Mouse (Mus musculus) myocyte (in vitro differentiated cells): ENCODE measurements around the gene Sun2. TPM values are rescaled to one million over a fixed set of nuclear protein-coding genes. Genes with fewer than 3 reads are reported as not detected.
A peak's percentile ranks its signal among the peaks of the same experiment; 100 is the strongest.

Experiments used
- H3K27me3 ChIP-seq: one replicate; pipeline ENCODE4 v1.6.1; 2011; ENCODE audit not compliant: control insufficient read depth, insufficient read depth, insufficient read length
- H3K36me3 ChIP-seq: one replicate; pipeline ENCODE4 v1.6.1; 2011; ENCODE audit not compliant: control insufficient read depth, insufficient read depth
- H3K4me2 ChIP-seq: one replicate; pipeline ENCODE4 v1.6.1; 2011; ENCODE audit warnings: low read depth, control low read depth
- H3K4me3 ChIP-seq: one replicate; pipeline ENCODE4 v1.5.1; 2011; ENCODE audit warnings: mild to moderate bottlenecking, control low read depth, moderate library complexity
- H3K79me2 ChIP-seq: one replicate; pipeline ENCODE4 v1.6.1; 2011; ENCODE audit not compliant: control insufficient read depth, insufficient read depth
- H3ac ChIP-seq: one replicate; pipeline ENCODE4 v1.6.1; 2011; ENCODE audit not compliant: control insufficient read depth, insufficient read length
- CEBPB ChIP-seq: IDR thresholded peaks from 2 replicates; pipeline ENCODE4 v1.6.1; 2011; ENCODE audit warnings: mild to moderate bottlenecking, moderate library complexity; ENCODE audit not compliant: poor library complexity, insufficient read depth, severe bottlenecking
- E2F4 ChIP-seq: IDR thresholded peaks from one replicate; pipeline ENCODE4 v1.6.1; 2011; ENCODE audit warnings: mild to moderate bottlenecking, control low read depth, moderate library complexity; ENCODE audit not compliant: insufficient read depth
- MAX ChIP-seq: IDR thresholded peaks from one replicate; pipeline ENCODE4 v1.6.1; 2011; ENCODE audit warnings: low read depth, mild to moderate bottlenecking, control low read depth
- MYOD1 ChIP-seq, 3 experiments: IDR thresholded peaks; one replicate each; pipeline ENCODE4 v1.6.1; 2011; ENCODE audit warnings: control low read depth in 2 of 3, low read depth in 2 of 3, mild to moderate bottlenecking in 2 of 3, moderate library complexity in 1 of 3; ENCODE audit not compliant: insufficient read length in 2 of 3, control insufficient read depth in 1 of 3
- MYOG ChIP-seq, 3 experiments: IDR thresholded peaks; one replicate each; pipeline ENCODE4 v1.6.1; 2011; ENCODE audit warnings: control low read depth in 2 of 3, low read depth in 2 of 3, mild to moderate bottlenecking in 2 of 3; ENCODE audit not compliant: insufficient read length in 2 of 3, control insufficient read depth in 1 of 3, insufficient read depth in 1 of 3
- POLR2A ChIP-seq: IDR thresholded peaks from one replicate; pipeline ENCODE4 v1.6.1; 2011; ENCODE audit warnings: low read depth, mild to moderate bottlenecking, control low read depth, moderate library complexity; ENCODE audit not compliant: insufficient read length
- POLR2AphosphoS2 ChIP-seq: IDR thresholded peaks from one replicate; pipeline ENCODE4 v1.6.1; 2011; ENCODE audit warnings: low read depth, control low read depth; ENCODE audit not compliant: insufficient read length
- REST ChIP-seq: IDR thresholded peaks from one replicate; pipeline ENCODE4 v1.6.1; 2011; ENCODE audit warnings: mild to moderate bottlenecking, control low read depth, moderate library complexity; ENCODE audit not compliant: insufficient read depth, insufficient read length
- SRF ChIP-seq: IDR thresholded peaks from one replicate; pipeline ENCODE4 v1.6.1; 2011; ENCODE audit warnings: low read depth; ENCODE audit not compliant: control insufficient read depth, insufficient read length
- TCF12 ChIP-seq: IDR thresholded peaks from one replicate; pipeline ENCODE4 v1.6.1; 2011; ENCODE audit warnings: mild to moderate bottlenecking, control low read depth; ENCODE audit not compliant: poor library complexity, insufficient read depth, severe bottlenecking
- TCF3 ChIP-seq: IDR thresholded peaks from one replicate; pipeline ENCODE4 v1.6.1; 2011; ENCODE audit warnings: low read depth, control low read depth; ENCODE audit not compliant: insufficient read length
- USF1 ChIP-seq: IDR thresholded peaks from one replicate; pipeline ENCODE4 v1.6.1; 2011; ENCODE audit warnings: low read depth, mild to moderate bottlenecking, control low read depth, moderate library complexity
- polyA plus RNA-seq: library from polyadenylated mRNA; unstranded; fragments of >200 nt; fragmentation: generic; extraction: Trizol; gene quantifications from one replicate; pipeline ENCODE4 v1.2.1, GENCODE M21; 2012; ENCODE audit warnings: missing spikeins

Gene Sun2
- polyA plus RNA-seq, 1 experiment: 78.0 TPM

- H3K4me2 ChIP-seq: peak overlapping the region; percentile 14
- TF ChIP-seq MYOD1 (IDR thresholded peaks at IDR 0.05; ENCODE audit: control insufficient read depth in 1 of 3, insufficient read length in 2 of 3, low read depth in 2 of 3) (peak; percentile 69 to 89 (median 84)), CEBPB (no peak), SRF (no peak), MAX (no peak), MYOG (IDR thresholded peaks at IDR 0.05; ENCODE audit: control insufficient read depth in 1 of 3, insufficient read depth in 1 of 3, insufficient read length in 2 of 3, low read depth in 2 of 3) (peak in 2 of 3 experiments; percentile 34 to 51), TCF12 (peak; percentile 34), TCF3 (no peak), POLR2AphosphoS2 (peak; percentile 31)
- H3ac ChIP-seq: no peak overlapping the region
- H3K79me2 ChIP-seq: no peaks in the 10 kb centered on the region
- H3K36me3 ChIP-seq: no peaks in the 10 kb centered on the region
- H3K4me3 ChIP-seq: no peak overlapping the region
- no peaks in the 10 kb centered on the region for H3K27me3 ChIP-seq
These were observed 13.8 kb upstream of the Sun2 start for GRCm38 (mm10) chr15:79755977-79756625.

DNA sequence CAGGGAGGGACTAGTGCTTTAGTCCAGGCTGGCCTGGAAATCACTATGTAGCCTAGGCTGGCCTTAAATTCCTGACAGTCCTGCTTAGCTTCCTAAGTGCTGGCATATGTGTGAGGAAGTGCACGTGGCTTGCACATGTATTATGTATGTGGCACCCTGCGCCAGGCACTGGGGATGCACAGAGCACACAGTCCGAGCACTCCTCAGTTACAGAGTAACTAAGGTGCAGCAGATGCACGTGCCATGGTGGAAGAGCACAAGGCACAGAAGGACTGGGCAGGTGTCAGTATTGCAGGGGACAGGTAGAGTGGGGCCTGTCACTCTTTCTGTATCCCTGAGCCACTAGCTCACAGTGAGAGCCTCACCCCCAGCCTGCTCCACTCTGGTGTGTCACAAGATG, 12.8 kb upstream of the Sun2 start:
- H3K4me2 ChIP-seq: no peak overlapping the region
- no peaks in the 10 kb centered on the region for H3K27me3 ChIP-seq
- no peak overlapping the region for H3ac ChIP-seq
- no peaks in the 10 kb centered on the region for H3K36me3 ChIP-seq
- no peak overlapping the region for H3K4me3 ChIP-seq
- no peaks in the 10 kb centered on the region for H3K79me2 ChIP-seq
- TF ChIP-seq POLR2AphosphoS2 (peak; percentile 68), REST (no peak), CEBPB (no peak)

DNA sequence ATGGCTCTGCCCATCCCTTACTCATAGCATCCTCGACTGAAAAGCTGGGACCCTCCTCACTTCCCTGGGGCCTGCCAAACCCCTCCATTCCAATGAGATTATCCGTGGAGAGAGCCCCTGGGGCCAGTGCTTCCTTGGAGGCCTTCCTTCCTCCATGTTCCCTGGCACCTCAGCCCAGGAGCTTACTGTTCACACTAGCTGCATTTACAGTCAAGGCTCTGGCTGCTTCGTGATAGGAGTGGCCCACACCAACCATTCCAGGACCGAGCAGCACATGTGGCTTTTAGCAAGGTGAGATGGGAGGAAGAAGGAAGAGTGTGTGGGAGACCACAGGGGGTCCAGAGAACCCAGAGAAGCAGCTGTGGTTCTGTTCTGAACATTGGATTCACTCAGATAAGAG, 11.5 kb upstream of the Sun2 start:
- H3K79me2 ChIP-seq: no peaks in the 10 kb centered on the region
- no peak overlapping the region for H3K4me2 ChIP-seq
- no peaks in the 10 kb centered on the region for H3K27me3 ChIP-seq
- H3ac ChIP-seq: no peak overlapping the region
- no peaks in the 10 kb centered on the region for H3K36me3 ChIP-seq
- TF ChIP-seq TCF3 (no peak), SRF (no peak), POLR2A (no peak), MYOG (IDR thresholded peaks at IDR 0.05; ENCODE audit: control insufficient read depth in 1 of 3, insufficient read depth in 1 of 3, insufficient read length in 2 of 3, low read depth in 2 of 3) (no peak), E2F4 (no peak), TCF12 (no peak), MAX (no peak), POLR2AphosphoS2 (no peak), CEBPB (no peak), USF1 (no peak), REST (no peak), MYOD1 (IDR thresholded peaks at IDR 0.05; ENCODE audit: control insufficient read depth in 1 of 3, insufficient read length in 2 of 3, low read depth in 2 of 3) (no peak)
- H3K4me3 ChIP-seq: no peak overlapping the region

DNA sequence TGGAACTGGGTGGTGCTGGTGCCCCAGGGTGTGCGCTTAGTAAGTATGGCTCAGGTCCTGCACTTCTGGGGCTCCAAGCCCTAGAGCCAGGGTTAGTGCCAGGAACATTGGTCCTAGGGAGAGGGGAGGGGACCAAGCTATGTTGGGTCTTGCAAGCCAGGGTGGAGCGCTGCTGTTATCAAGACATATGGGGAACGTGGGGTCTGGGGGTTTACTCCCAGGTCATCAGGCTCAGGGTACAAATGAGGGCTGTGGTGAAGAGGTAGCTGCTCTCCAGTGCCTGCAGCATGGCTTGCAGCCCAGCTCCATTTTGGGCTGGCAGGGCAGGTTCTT, 11.1 kb upstream of the Sun2 start:
- no peak overlapping the region for H3ac ChIP-seq
- no peak overlapping the region for H3K4me3 ChIP-seq
- H3K27me3 ChIP-seq: no peaks in the 10 kb centered on the region
- H3K4me2 ChIP-seq: no peak overlapping the region
- no peaks in the 10 kb centered on the region for H3K79me2 ChIP-seq
- no peaks in the 10 kb centered on the region for H3K36me3 ChIP-seq
- no peak for TF ChIP-seq SRF
- TF ChIP-seq REST: no peak
- TF ChIP-seq POLR2AphosphoS2: no peak
- TF ChIP-seq E2F4: no peak
- no peak for TF ChIP-seq POLR2A
- no peak for TF ChIP-seq CEBPB
- TF ChIP-seq USF1: no peak
- no peak for TF ChIP-seq MAX
- TF ChIP-seq TCF3: no peak
- TF ChIP-seq TCF12: no peak
- no peak for TF ChIP-seq MYOG (IDR thresholded peaks at IDR 0.05; ENCODE audit: control insufficient read depth in 1 of 3, insufficient read depth in 1 of 3, insufficient read length in 2 of 3, low read depth in 2 of 3)
- TF ChIP-seq MYOD1 (IDR thresholded peaks at IDR 0.05; ENCODE audit: control insufficient read depth in 1 of 3, insufficient read length in 2 of 3, low read depth in 2 of 3): no peak

- TF ChIP-seq SRF (no peak), POLR2AphosphoS2 (peak; percentile 49)
- no peaks in the 10 kb centered on the region for H3K36me3 ChIP-seq
- H3ac ChIP-seq: no peak overlapping the region
- H3K79me2 ChIP-seq: no peaks in the 10 kb centered on the region
- H3K4me3 ChIP-seq: no peak overlapping the region
- no peaks in the 10 kb centered on the region for H3K27me3 ChIP-seq
- H3K4me2 ChIP-seq: no peak overlapping the region
These were observed 10.5 kb upstream of the Sun2 start for GRCm38 (mm10) chr15:79752742-79753419.
